Mouse (Mus musculus): ENCODE data around the gene Grb2.

DNA sequence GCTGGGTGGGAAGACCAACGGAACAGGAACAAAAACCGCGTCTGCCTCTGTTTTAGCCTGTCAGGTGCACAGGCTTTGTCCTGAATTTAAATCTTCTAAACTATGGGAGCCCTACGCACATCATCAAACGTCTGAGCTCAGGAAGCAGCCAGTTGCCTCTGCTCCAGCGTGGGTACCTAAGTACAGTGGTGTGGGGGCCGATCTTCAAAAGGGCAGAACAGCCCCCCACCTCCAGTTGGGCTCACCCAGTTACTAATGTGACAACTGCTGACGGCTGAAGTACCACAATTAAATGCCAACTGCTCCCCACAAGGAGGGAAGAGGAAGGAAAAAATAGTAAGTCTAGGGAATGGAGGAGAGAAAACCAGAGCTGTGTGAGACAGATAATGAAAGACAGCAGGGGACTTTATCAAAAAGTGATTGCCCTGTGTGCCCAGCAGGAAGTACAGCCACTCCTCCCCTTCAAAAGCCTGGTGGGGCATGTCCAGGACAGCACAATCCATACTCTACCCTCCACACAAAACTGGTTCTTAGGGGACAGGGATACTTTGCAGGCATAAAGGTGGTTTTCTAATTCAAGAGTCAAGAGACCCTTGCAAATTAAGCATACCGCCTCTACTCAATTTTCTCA is 34.0 kb downstream of the Grb2 start:
- TF ChIP-seq CTCF (IDR thresholded peaks at IDR 0.05; ENCODE audit: extremely low read depth, insufficient read depth, insufficient read length, insufficient replicate concordance) (no peak), POLR2A (IDR thresholded peaks at IDR 0.05; ENCODE audit: low read depth, low read length) (no peak)

Measured in spleen, adult 2 months (tissue).